Mouse (Mus musculus): ENCODE measurements around the gene Auts2.

The Auts2 gene

DNA sequence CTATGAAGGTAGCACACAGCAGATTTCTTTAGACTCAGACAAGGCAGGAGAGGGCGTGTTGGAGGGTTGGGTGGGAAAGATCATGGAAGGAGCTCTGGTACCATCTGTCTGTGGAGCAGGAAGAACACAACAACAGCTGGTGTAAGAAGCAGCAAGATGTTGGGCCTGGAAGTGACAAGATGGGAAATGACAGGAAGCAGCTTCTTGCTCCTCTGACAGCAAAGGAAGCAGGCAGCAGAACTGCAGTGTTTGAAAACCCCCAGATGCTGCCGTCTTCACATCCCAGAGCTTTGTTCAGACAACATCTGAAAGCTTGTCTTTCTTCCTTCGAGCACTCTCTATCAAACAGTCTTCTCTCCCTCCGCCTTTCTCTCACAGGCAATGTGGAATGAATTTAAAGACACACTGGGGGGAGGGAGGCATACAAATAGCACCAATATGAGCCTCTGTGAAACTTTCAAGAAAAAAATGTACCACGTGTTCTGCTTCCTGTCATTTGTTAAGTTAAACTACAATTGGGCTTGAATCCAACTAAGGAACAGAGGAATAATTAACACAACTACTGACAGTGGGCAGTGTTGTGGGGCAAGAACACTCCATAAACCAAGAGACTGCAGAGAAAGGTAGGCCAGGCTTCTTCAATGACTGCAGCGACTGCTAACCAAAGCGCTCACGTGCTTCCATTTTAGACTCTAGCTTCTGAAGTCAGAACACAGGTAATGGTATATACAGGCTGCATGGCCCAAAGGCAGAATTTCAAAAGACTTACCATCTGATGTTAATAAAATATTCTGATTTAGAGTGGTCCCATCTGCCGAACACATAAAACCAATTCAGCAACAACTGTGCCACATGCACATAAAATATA is 381.6 kb downstream of the Auts2 start:
- DNase-seq = no peak

DNA sequence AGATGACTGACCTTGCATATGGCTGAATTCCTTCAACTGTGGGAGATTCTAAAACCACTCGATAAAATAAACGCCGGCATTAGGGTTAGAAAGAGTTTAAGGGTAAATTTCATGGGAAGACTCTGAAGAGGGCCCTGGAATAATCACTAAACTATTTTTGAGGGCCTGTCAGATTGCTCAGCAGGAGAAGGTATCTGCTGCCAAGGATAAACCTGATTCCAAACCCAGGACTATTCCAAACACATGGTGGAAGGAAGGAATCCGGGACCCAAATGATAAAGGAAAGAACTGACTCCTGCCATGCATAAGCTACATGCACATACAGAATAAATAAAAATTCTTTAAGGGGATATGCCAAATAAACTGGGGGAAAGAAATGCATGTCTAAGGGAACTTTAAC is 399.0 kb downstream of the Auts2 start:
- DNase-seq = no peak

- DNase-seq = no peak
Observed at GRCm38 (mm10) chr5:132140816-132141215, 402.3 kb downstream of the Auts2 start.

DNA sequence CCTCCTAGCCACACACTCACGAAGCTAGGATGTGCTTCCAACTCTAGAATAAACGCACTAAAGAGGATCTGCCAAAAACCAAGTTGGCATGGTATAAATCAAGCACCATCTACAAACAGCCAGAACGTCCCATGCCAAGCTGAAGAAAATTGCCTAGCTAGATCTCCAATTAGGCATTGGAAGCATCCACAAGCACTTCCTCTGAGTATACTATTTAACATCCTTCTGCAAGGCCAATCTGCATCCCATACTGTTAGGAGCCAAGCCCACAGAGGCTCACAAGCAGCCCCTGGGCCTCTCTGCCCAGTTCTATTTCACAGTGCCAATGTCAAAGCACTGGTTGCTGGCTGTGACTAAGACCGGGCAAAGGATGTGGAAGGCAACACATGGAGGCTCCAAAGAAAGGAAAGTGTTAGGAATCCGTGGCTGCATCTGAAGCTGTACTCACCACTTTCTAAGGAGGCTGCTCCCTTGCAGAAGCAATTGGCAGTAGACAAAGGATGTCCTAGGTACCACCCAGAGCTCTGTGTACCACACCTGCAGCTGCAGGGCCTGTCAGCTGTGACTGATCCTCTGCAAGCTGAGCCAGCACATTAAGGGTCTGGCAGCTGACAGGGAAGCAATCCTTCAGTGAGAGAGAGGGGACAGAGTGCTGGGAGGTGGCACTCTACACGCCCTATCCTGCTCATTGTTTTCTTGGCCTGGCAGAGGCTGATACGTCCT is 407.0 kb downstream of the Auts2 start:
- DNase-seq = no peak

- no peak for DNase-seq
Observed at GRCm38 (mm10) chr5:132131948-132132347, 411.2 kb downstream of the Auts2 start.

DNA sequence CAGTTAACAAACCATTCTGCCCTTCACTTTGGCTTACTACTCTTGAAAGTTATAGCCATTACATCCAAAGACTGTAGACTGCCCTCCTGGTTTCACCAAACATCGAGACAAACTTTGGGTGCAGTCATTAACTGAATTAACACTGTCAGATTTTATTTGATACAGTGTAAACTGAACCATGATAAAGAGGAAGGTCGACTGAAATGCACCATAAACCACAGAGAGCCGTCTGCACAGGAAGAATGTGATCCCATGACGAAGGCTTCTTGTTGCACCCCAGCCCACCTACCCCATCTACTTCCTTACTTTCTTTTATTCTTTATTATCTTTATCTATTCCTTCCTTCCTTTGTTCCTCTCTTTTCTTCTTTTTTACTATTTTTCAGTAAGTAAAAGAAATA is 412.6 kb downstream of the Auts2 start:
- no peak for DNase-seq

GRCm38 (mm10) chr5:132126626-132127025 is 416.5 kb downstream of the Auts2 start:
- no peak for DNase-seq

GRCm38 (mm10) chr5:132115631-132116030 is 427.5 kb downstream of the Auts2 start:
- DNase-seq = no peak

- no peak for DNase-seq
Observed at GRCm38 (mm10) chr5:132114561-132115301, 428.4 kb downstream of the Auts2 start.

DNA sequence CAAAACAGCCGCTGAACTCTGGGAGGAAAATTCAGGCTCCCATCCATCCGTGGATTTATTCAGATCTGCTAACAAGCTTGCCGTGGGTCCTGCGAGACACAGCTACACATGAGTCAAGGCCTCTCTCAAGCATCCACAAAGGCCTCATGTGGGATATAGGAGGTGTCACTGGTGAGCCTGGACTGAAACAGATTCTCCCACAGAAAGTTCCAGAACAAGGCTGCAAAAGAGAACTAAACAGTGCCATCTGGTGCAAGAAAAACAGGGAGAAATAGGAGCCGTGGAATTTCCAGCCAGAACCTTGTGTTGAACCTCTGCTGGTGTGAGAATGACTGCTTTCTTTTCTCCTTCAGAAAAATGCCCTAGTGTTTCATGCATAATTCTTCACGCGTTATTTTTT is 429.7 kb downstream of the Auts2 start:
- no peak for DNase-seq

GRCm38 (mm10) chr5:132112666-132113065 is 430.5 kb downstream of the Auts2 start:
- no peak for DNase-seq

DNA sequence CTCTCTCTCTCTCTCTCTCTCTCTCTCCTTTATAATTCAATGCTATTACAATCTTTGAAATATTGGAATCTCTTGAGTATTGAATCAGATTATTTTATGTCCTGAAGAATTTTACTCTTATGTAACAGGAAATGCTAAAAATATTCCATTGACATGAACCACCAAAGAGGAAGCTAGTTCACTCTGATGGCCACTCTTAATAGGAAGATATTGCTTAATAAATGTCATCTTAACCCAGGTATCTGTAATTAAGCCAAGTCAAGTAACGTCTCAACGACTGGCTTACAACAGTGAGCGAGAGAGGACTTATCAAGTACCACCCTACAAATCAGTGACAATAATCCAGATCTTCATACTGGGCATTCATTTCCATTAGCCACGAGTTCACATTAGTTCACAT is 440.7 kb downstream of the Auts2 start:
- DNase-seq = no peak

- DNase-seq = no peak
Observed at GRCm38 (mm10) chr5:132098461-132098860, 444.7 kb downstream of the Auts2 start.

- no peak for DNase-seq
Observed at GRCm38 (mm10) chr5:132092721-132093120, 450.4 kb downstream of the Auts2 start.

GRCm38 (mm10) chr5:132089496-132090250 is 453.5 kb downstream of the Auts2 start:
- DNase-seq = no peak

GRCm38 (mm10) chr5:132088585-132088984 is 454.6 kb downstream of the Auts2 start:
- no peak for DNase-seq

GRCm38 (mm10) chr5:132083753-132084326 is 459.3 kb downstream of the Auts2 start:
- no peak for DNase-seq

- DNase-seq = no peak
Observed at GRCm38 (mm10) chr5:132075942-132076341, 467.2 kb downstream of the Auts2 start.

DNA sequence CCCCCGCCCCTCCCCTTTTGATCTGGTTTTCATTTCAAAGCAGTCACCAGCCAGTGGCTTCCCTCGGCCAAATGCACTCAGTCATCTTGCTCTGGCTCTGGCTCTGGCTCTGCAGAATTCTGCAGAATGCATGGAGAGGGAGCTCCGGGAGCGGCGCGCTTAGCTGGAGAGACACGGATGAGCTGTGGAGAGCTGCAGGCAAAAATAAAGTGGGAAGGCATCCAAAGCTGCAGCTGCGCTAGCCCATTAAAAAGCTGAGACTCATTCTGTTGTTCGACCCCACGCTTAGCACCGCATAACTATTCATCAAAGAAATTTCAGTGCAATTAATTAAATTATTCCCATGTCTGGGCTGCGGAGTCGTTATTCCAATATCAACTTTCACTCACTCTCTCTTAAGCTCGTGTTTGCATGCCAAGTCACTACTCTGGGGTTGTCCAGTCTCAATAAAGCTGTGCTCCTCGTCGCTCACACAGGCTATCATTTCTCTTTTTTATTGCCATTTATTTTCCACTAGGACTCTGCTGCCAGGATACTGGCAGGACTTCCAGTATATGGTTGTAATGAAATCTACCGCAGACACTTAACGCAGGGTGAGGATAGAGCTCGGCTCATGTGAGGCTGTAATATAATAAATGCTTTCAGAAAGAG is 468.3 kb downstream of the Auts2 start:
- no peak for DNase-seq

- DNase-seq = no peak
Observed at GRCm38 (mm10) chr5:132074360-132074723, 468.8 kb downstream of the Auts2 start.

DNA sequence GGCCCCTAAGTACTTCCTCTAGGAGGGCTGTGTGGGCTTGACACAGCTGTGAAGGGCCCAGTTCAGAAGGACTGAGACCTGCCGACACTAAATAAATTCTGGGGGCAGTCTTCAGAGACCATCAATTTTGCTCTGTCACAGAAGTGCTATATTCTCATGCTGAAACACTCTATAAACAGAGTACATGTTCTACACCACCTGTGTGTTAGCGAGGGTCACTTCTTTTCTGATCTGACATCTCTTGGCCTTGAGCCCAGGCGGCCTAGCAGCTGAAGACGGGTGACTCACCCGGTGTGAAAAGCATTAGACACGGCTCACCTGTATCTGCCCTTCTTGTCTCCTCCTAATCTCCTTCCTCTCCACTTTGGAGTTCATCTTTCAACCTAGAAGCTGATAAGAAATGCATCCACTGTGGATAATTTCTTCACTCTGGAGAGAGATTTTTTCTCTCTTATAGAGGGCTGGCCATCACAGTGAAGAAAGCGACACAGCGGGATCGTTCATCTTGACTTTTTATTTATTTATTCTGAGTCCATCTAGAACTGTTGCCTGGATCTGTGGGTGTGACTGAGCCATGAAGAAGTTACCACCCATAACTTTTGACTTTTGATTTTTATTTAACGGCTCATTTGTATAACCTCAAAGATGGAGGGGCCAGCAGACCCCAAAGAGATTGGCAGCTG is 469.3 kb downstream of the Auts2 start:
- no peak for DNase-seq

Data from thymus, postnatal 14 days (tissue).